Mouse (Mus musculus) heart, adult 11 months (tissue): Measurements from ENCODE around the gene Naxe.
A peak's percentile ranks its signal among the peaks of the same experiment; 100 is the strongest.

Experiments
- DNase-seq: peaks from one replicate; pipeline ENCODE4 v3.0.0; 2022

Naxe gene

DNA sequence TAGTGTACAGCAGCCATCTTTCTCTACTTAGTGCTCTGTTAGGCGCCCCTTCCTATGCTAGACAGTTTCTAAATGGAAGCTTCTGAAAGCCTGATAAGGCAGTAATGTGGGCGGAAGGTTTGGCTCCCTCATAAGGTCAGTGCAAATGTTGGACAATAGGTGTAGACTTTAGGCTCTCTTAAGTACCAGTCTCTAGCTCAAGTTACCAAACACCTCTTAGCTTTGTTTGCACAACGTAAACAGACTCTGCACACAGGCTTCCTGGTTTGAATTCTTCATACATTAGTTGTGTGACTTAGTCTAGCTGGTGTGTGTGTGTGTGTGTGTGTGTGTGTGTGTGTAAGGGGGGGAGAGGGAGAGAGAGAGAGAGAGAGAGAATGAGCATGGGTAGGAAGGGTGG is 8.8 kb downstream of the Naxe start:
- DNase-seq, result no peak

DNA sequence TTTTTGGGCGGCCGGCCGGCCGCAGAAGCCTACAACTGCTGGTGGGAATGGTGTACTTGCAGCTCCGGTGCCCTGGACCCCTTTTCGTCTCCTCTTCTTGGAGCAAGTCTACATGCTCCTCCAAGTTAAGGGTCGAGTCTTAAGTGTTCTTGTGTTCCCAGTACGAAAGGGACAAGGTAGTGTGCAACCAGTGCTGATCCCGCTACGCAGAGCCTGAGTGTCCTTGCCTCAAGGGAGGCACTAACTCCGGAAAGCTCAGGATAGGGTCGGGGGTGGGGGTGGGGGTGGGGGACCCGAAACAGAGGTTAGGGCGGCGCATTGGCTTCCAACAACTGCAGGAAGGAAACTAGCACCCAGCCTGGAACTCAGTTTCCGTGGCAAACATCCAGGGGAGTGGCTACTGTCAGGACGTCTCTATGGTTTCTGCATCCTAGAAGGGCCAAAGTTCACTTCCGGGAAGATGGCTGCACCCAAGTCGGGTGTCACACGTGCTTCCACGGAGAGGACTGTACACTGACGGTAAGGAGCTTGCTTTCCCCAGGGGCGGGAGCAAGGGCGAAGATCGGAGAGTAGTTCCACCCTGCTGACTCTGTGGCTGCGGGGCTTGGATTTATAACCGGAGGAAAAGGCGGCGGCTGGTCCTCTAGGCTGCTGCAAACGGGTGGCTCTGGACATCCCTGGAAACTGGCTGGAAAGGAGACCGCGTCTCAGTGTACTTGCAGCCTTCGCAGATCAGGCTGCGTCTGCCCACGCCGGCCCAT is 15.5 kb downstream of the Naxe start, which contains the start of gene Gpatch4:
Gpatch4 (plus strand) TSS at position 448 of the 761 bp plus-strand sequence.
- peak; percentile 99 for DNase-seq

DNA sequence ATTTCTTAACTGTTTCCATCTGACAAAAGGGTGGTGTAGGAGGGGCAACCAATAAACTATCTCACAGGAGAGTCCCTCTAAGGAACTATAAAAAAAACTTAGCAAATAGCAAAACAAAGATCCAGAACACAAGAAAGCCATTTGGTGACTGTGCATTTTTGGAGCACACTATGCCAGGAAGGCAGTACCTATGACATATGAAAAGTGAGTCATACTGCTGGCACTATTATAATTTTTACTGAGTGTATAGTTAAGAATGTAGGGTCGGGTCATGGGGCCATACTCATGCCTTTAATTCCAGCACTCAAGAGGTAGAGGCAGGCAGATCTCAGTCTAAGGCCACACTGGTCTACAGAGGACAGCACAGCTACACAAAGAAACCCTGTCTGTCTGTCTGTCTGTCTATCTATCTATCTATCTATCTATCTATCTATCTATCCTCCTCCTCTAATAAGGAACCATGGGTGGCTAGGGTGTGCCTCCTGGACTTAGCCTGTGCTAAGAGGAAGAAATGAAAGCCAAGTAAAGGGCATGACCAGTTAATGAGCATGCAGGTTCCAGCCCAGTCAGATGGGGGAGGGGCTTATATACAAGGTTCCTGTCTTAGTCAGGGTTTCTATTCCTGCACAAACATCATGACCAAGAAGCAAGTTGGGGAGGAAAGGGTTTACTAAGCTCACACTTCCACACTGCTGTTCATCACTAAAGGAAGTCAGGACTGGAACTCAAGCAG is 22.6 kb downstream of the Naxe start:
- no peak for DNase-seq

DNA sequence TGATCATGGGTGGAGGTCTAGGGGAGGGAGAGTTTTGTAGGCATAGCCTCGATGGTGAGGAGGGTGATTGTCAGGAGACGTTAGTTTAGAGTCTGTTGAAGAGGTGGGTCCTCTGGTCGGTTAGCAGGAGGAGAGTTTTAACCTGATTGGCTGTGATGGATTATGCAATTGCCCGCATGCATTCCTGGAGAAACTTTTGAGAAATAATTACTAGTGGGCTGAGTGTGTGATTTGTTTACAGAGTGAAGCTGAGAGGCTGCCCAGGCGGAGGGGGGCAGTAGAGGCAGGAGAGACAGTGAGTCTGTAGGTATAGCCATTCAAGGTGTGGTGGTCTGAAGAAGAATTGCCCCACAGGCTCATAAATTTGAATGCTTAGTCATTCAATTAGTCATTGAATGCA is 24.8 kb downstream of the Naxe start:
- no peak for DNase-seq

DNA sequence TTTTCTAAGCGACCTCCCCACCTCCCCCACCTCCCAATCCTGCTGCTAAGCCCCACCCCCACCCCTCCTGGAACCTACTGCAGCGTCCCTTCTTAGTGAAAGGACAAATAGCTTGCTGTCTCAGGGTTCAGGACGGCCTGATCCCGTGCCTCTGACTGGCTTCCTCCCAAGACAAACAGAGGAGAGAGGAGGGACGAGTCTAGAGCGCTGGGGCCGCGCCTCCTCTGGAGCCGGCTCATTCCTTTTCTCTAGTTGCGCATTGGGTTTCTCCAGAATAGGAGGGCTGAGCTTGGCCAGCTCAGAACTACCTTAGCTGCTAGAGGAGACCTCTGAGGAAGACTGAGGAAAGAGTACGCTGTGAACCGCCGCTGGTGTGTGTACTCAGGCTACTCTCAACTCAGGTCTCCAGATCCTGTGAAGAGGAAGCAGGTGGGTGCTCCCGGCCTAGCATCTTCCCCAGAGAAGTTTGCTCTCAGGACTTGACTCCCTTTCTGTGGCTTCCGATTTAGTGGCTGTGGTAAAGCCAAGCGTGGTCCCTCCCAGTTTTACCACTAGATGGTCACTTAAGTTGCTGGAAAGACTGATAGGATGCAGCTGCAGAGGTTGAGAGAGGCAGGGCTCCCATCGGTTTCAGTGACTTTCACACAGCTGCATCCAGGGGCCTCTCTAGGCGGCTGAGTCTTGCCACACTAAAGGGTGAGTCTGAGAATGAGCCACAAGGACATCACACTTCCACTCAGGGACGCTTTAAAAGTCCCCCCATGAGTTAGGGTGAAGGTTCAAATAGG is 27.5 kb downstream of the Naxe start:
- peak; percentile 95 for DNase-seq

DNA sequence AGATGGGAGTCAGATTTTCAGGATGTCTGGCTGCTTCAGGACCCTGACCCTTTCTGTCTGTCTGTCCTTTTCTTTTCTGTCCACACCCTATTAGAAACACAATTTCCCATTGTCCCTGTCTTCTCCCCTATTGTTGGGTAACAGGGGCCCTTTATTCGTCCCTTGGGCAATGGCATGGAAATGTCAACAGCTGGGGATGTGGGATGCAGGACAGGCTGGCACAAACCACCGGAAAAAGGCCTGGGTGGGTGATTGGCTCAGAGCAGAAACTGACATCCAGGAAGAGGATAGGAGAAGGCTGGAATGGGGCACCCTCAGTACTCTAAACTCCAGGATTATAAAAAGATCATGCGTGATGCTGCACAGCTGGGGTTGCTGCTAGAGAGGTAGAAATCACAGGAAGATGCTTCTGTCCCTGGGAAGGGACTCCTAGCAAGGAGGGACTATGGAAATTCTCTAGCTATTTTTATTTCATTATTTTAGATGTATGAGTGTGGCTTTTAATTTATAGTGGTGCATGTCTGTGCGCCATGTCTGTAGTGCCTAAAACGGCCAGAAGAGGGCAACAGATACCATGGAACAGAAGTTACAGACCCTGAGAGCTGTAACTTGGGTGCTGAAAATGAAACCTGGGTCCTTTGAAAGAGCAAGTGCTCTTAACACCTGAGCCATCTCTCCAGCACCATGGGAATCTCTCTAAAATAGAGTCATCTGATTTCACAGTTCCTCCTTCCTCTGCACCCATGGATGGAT is 30.7 kb downstream of the Naxe start, which contains the start of gene Hapln2:
Hapln2 (minus strand) TSS at position 150 of the 753 bp plus-strand sequence.
- no peak for DNase-seq

DNA sequence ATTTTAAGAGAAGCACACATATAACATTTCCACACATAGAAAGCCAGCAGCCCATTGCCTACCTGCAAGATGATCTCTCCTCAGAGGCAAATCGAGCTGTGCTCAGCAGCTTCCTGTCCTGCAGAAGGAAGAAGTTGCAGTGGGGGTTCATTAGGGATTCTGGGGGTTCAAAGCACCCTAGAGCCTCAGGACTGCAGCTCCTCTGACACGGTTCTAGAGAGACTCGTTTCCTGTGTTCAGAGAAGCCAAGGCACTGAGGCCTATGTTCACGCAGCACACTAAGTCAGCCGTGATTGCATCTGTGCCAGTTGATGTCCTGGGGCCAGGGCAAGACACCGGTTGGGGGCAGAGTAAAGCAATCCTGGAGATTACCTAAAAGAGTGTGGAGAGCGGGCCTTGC is 31.5 kb downstream of the Naxe start:
- DNase-seq, result peak; percentile 71

DNA sequence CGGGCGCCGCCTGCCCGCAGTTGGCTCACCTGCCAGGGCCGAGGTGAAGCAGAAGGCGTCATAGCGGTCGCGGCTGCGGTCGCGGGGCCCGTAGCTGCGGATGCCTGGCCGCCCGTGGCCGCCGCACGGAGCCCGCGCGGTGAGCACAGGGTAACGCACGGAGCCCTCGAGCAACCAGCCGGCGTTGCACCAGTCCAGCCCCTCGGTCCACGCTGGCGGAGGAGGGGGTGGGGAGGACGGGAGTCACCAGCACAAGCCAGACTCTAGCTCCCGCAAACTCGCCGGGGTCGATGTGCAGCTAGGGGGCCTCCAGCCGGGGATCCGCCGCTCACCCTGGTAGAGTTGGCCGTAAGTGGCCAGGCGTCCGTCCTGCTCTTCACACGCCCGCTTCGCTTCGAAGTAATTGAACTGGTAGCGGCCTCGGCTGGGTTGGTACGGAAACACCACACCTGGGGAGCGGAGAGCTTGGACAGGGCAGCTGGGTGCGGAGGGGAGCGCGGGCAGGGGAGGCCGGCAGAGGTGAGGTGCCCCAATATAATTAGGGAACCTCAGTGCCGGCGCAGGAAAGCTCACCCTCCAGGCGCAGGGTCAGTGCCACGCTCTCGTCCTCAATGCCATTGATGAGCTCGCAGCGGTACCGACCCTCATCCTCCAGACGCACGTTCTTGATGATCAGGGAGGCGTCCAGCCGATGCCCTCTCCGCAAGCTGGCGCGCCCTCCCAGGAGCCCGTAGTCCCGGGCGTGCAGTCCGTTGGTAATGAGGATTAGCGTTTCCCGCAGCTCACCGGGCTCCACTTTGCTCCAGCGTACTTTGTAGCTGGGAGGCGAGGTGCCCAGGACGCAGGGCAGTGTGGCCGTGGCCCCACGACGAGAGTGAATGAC is 34.9 kb downstream of the Naxe start:
- DNase-seq, result peak; percentile 89

DNA sequence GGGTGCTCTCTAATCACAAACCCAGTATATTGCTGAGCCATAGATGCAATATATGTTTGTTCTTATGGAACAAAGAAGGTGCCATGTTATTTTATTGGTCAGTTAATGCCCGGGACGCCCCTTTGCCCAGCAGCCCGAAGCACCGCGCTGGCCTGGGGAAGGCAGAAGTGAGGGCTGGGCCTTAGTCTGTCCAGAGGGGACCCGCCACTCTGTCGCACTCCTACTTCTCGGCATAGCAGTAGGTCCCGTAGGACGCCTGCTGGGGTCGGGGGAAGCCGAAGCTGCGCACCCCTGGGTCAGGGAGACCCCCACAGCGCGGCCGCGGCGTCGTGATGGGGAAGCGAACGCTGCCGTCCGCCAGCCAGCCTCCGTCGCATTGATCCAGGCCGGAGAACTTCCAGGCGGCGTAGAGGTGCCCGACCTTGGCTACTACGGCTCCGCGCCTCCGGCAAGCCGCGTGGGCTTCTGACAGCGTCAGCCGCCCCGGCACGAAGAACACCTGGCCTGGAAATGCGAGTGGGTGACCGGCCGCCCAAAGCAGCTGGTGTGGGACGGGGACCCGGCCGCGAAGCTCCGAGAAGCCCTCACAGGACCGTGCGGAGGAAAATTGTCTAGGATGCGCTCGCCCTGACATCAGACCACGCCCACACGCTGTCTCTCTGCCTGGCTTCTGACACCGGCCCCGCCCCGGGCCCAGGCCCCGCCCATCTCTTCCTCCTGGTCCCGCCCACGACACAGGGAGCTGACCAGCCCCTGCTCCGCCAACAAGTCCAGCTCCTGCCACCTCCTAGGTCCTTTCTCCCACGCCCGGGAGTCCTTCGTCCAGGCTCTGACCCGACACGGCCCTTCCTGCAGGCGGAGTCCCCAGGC is 35.7 kb downstream of the Naxe start:
- DNase-seq, result peak; percentile 99

DNA sequence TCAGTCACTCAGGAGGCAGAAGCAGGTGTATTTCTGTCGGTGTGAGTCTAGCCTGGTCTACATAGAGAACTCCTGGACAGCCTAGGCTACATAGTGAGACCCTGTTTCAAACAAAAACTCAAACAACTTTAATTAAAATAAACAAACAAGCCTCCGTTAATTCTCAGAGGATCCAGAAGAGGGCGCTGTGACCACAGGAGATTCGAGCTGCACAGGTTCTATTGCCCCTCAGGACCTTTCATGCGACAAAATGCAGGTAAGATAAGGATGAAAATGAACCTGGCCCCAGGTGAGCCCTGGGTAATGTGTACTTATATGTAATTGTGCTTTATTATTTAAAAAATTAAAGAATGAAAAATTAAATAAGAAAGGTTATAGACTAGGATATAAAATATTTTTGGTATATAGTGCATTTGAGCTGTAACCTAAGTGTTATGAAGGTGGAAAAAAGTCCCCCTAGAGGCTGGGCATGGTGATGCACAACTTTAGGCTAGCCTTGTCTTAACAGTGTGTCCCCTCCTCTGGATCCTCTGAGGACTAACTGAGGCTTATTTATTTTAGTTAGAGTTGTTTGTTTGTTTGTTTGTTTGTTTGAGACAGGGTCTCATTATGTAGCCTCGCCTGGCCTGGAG is 47.5 kb downstream of the Naxe start:
- DNase-seq, result no peak
